Mouse (Mus musculus) small intestine, adult 2 months (tissue): ENCODE results near the gene Mosmo.

Source experiments
- CTCF ChIP-seq: fragments of 200-500 bp; IDR thresholded peaks from 2 replicates; pipeline ENCODE4 v1.5.1; 2012; ENCODE audit warnings: low read depth, mild to moderate bottlenecking, control low read depth, inconsistent platforms, low read length, moderate library complexity, mixed read lengths; ENCODE audit not compliant: insufficient replicate concordance, insufficient read length; ENCODE audit errors: extremely low read depth
- POLR2A ChIP-seq: fragments of 200-500 bp; IDR thresholded peaks from 2 replicates; pipeline ENCODE4 v1.6.1; 2012; ENCODE audit warnings: low read depth, mild to moderate bottlenecking, control low read depth, inconsistent platforms, low read length, moderate library complexity

DNA sequence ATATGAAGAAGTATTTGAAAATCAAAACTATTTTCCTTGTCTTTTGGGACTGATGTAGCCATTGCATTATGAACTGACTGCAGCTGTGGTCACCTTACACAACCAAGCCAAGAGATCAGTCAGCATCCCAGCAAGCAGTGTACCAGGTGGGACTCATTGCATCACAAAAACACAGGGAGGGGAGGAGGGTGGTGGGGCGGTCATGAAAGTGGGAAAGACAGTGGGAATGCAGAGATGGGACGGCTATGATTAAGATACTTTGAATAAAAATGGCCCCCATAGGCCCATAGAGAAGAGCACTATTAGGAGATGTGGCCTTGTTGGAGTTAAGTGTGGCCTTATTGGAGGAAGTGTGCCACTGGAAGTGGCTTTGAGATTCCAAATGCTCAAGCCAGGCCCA is 18.9 kb downstream of the Mosmo start:
- TF ChIP-seq CTCF (no peak), POLR2A (no peak)
